Mouse (Mus musculus): ENCODE data around the gene Peak1. TPM values are rescaled to one million over a fixed set of nuclear protein-coding genes. Genes with fewer than 3 reads are reported as not detected.

The Peak1 gene
- polyA plus RNA-seq, 1 experiment from 2014 or later = 7.8 TPM

- no peak overlapping the region for H3K9ac ChIP-seq (ENCODE audit: low read depth, low read length)
- no peaks in the 10 kb centered on the region for H3K36me3 ChIP-seq (ENCODE audit: control insufficient read depth, insufficient read depth, low read length)
- H3K4me2 ChIP-seq (ENCODE audit: low read depth, low read length) = no peak overlapping the region
- H3K4me1 ChIP-seq (ENCODE audit: control insufficient read depth, insufficient read depth, low read length) = peaks cover 8% of the 10 kb centered on the region
- ATAC-seq = peak; percentile 81
- 73% methylated on average over 6 of the region's 6 CpGs for WGBS
- H3K27me3 ChIP-seq (replicated peaks; ENCODE audit: control insufficient read depth, insufficient read depth, low read length) = no peaks in the 10 kb centered on the region
- no peak overlapping the region for H3K27ac ChIP-seq (ENCODE audit: low read length)
- no peak overlapping the region for H3K4me3 ChIP-seq (ENCODE audit: low read length)
- H3K9me3 ChIP-seq (ENCODE audit: control insufficient read depth, low read length) = no peaks in the 10 kb centered on the region
These were observed 238.3 kb downstream of the Peak1 start for GRCm38 (mm10) chr9:56179416-56180117.

GRCm38 (mm10) chr9:56177354-56177753, 240.5 kb downstream of the Peak1 start:
- ATAC-seq = no peak

GRCm38 (mm10) chr9:56175316-56175715, 242.6 kb downstream of the Peak1 start:
- peaks cover 6% of the 10 kb centered on the region for H3K4me1 ChIP-seq (ENCODE audit: control insufficient read depth, insufficient read depth, low read length)
- no peaks in the 10 kb centered on the region for H3K36me3 ChIP-seq (ENCODE audit: control insufficient read depth, insufficient read depth, low read length)
- H3K4me2 ChIP-seq (ENCODE audit: low read depth, low read length) = no peak overlapping the region
- H3K9ac ChIP-seq (ENCODE audit: low read depth, low read length) = no peak overlapping the region
- H3K4me3 ChIP-seq (ENCODE audit: low read length) = no peak overlapping the region
- H3K27me3 ChIP-seq (replicated peaks; ENCODE audit: control insufficient read depth, insufficient read depth, low read length) = no peaks in the 10 kb centered on the region
- WGBS = 83% methylated on average over 3 of the region's 3 CpGs
- H3K9me3 ChIP-seq (ENCODE audit: control insufficient read depth, low read length) = no peaks in the 10 kb centered on the region
- no peak overlapping the region for H3K27ac ChIP-seq (ENCODE audit: low read length)
- ATAC-seq = no peak

More at GRCm38 (mm10) chr9:56177354-56177753, 240.5 kb downstream of the Peak1 start:
- no peaks in the 10 kb centered on the region for H3K36me3 ChIP-seq (ENCODE audit: control insufficient read depth, insufficient read depth, low read length)
- H3K4me3 ChIP-seq (ENCODE audit: low read length) = no peak overlapping the region
- no peaks in the 10 kb centered on the region for H3K27me3 ChIP-seq (replicated peaks; ENCODE audit: control insufficient read depth, insufficient read depth, low read length)
- H3K27ac ChIP-seq (ENCODE audit: low read length) = no peak overlapping the region
- no peak overlapping the region for H3K9ac ChIP-seq (ENCODE audit: low read depth, low read length)
- H3K4me2 ChIP-seq (ENCODE audit: low read depth, low read length) = no peak overlapping the region
- WGBS = 67% methylated on average over 4 of the region's 4 CpGs
- no peaks in the 10 kb centered on the region for H3K9me3 ChIP-seq (ENCODE audit: control insufficient read depth, low read length)
- peaks cover 8% of the 10 kb centered on the region for H3K4me1 ChIP-seq (ENCODE audit: control insufficient read depth, insufficient read depth, low read length)

- 76% methylated on average over 6 of the region's 6 CpGs for WGBS
- Histone ChIP-seq H3K9me3 (ENCODE audit: control insufficient read depth, low read length) (no peaks in the 10 kb centered on the region), H3K4me1 (ENCODE audit: control insufficient read depth, insufficient read depth, low read length) (no peaks in the 10 kb centered on the region), H3K4me3 (ENCODE audit: low read length) (no peak overlapping the region), H3K27ac (ENCODE audit: low read length) (no peak overlapping the region), H3K36me3 (ENCODE audit: control insufficient read depth, insufficient read depth, low read length) (no peaks in the 10 kb centered on the region), H3K9ac (ENCODE audit: low read depth, low read length) (no peak overlapping the region), H3K27me3 (replicated peaks; ENCODE audit: control insufficient read depth, insufficient read depth, low read length) (no peaks in the 10 kb centered on the region), H3K4me2 (ENCODE audit: low read depth, low read length) (no peak overlapping the region)
- ATAC-seq = no peak
These were observed 250.2 kb downstream of the Peak1 start for GRCm38 (mm10) chr9:56167690-56168089.

GRCm38 (mm10) chr9:56166161-56166560, 251.7 kb downstream of the Peak1 start:
- Histone ChIP-seq H3K27ac (ENCODE audit: low read length) (no peak overlapping the region), H3K9ac (ENCODE audit: low read depth, low read length) (no peak overlapping the region), H3K27me3 (replicated peaks; ENCODE audit: control insufficient read depth, insufficient read depth, low read length) (no peaks in the 10 kb centered on the region), H3K4me1 (ENCODE audit: control insufficient read depth, insufficient read depth, low read length) (no peaks in the 10 kb centered on the region), H3K4me2 (ENCODE audit: low read depth, low read length) (no peak overlapping the region), H3K36me3 (ENCODE audit: control insufficient read depth, insufficient read depth, low read length) (no peaks in the 10 kb centered on the region), H3K9me3 (ENCODE audit: control insufficient read depth, low read length) (no peaks in the 10 kb centered on the region), H3K4me3 (ENCODE audit: low read length) (no peak overlapping the region)
- ATAC-seq = no peak
- 50% methylated on average over 5 of the region's 5 CpGs for WGBS

GRCm38 (mm10) chr9:56165377-56165776, 252.5 kb downstream of the Peak1 start, which contains the start of gene Tspan3:
Gene Tspan3 (minus strand): TSS chr9:56165477.
- H3K9me3 ChIP-seq (ENCODE audit: control insufficient read depth, low read length) = no peaks in the 10 kb centered on the region
- H3K4me3 ChIP-seq (ENCODE audit: low read length) = no peak within 1 kb of the TSS
- ATAC-seq = no peak
- no peaks in the 10 kb centered on the region for H3K27me3 ChIP-seq (replicated peaks; ENCODE audit: control insufficient read depth, insufficient read depth, low read length)
- no peak within 1 kb of the TSS for H3K4me2 ChIP-seq (ENCODE audit: low read depth, low read length)
- H3K4me1 ChIP-seq (ENCODE audit: control insufficient read depth, insufficient read depth, low read length) = no peaks in the 10 kb centered on the region
- H3K36me3 ChIP-seq (ENCODE audit: control insufficient read depth, insufficient read depth, low read length) = no peaks in the 10 kb centered on the region
- no peak within 1 kb of the TSS for H3K9ac ChIP-seq (ENCODE audit: low read depth, low read length)
- no peak within 1 kb of the TSS for H3K27ac ChIP-seq (ENCODE audit: low read length)
- WGBS = 91% methylated on average over 6 of the region's 6 CpGs

- peak overlapping the region; percentile 97 for H3K4me3 ChIP-seq (ENCODE audit: low read length)
- H3K9me3 ChIP-seq (ENCODE audit: control insufficient read depth, low read length) = no peaks in the 10 kb centered on the region
- no peaks in the 10 kb centered on the region for H3K36me3 ChIP-seq (ENCODE audit: control insufficient read depth, insufficient read depth, low read length)
- WGBS = under 1% methylated on average over 82 of the region's 82 CpGs
- peak overlapping the region; percentile 84 for H3K27ac ChIP-seq (ENCODE audit: low read length)
- H3K9ac ChIP-seq (ENCODE audit: low read depth, low read length) = peak overlapping the region; percentile 97
- H3K4me2 ChIP-seq (ENCODE audit: low read depth, low read length) = peak overlapping the region; percentile 62
- no peaks in the 10 kb centered on the region for H3K27me3 ChIP-seq (replicated peaks; ENCODE audit: control insufficient read depth, insufficient read depth, low read length)
- peak; percentile 94 for ATAC-seq
- peaks cover 18% of the 10 kb centered on the region for H3K4me1 ChIP-seq (ENCODE audit: control insufficient read depth, insufficient read depth, low read length)
These were observed 257.3 kb downstream of the Peak1 start for GRCm38 (mm10) chr9:56160341-56161141.

GRCm38 (mm10) chr9:56159456-56159855, 258.4 kb downstream of the Peak1 start:
- H3K9ac ChIP-seq (ENCODE audit: low read depth, low read length) = no peak overlapping the region
- H3K4me2 ChIP-seq (ENCODE audit: low read depth, low read length) = peak overlapping the region; percentile 62
- H3K36me3 ChIP-seq (ENCODE audit: control insufficient read depth, insufficient read depth, low read length) = no peaks in the 10 kb centered on the region
- no peaks in the 10 kb centered on the region for H3K27me3 ChIP-seq (replicated peaks; ENCODE audit: control insufficient read depth, insufficient read depth, low read length)
- peaks cover 18% of the 10 kb centered on the region for H3K4me1 ChIP-seq (ENCODE audit: control insufficient read depth, insufficient read depth, low read length)
- 6% methylated on average over 2 of the region's 2 CpGs for WGBS
- ATAC-seq = no peak
- H3K9me3 ChIP-seq (ENCODE audit: control insufficient read depth, low read length) = no peaks in the 10 kb centered on the region
- H3K27ac ChIP-seq (ENCODE audit: low read length) = no peak overlapping the region
- H3K4me3 ChIP-seq (ENCODE audit: low read length) = peak overlapping the region; percentile 97

GRCm38 (mm10) chr9:56158077-56158476, 259.8 kb downstream of the Peak1 start:
- peak overlapping the region; percentile 32; the same call in 1 of the 2 replicates for H3K27ac ChIP-seq (ENCODE audit: low read length)
- H3K27me3 ChIP-seq (replicated peaks; ENCODE audit: control insufficient read depth, insufficient read depth, low read length) = no peaks in the 10 kb centered on the region
- WGBS = 40% methylated on average over 2 of the region's 2 CpGs
- H3K9ac ChIP-seq (ENCODE audit: low read depth, low read length) = no peak overlapping the region
- H3K36me3 ChIP-seq (ENCODE audit: control insufficient read depth, insufficient read depth, low read length) = no peaks in the 10 kb centered on the region
- no peak overlapping the region for H3K4me3 ChIP-seq (ENCODE audit: low read length)
- peak; percentile 50 for ATAC-seq
- no peak overlapping the region for H3K4me2 ChIP-seq (ENCODE audit: low read depth, low read length)
- no peaks in the 10 kb centered on the region for H3K9me3 ChIP-seq (ENCODE audit: control insufficient read depth, low read length)
- H3K4me1 ChIP-seq (ENCODE audit: control insufficient read depth, insufficient read depth, low read length) = peaks cover 18% of the 10 kb centered on the region
